Mouse (Mus musculus) kidney, postnatal 0 days (tissue): ENCODE results near the gene Cyb5r3. TPM values are rescaled to one million over a fixed set of nuclear protein-coding genes. Genes with fewer than 3 reads are reported as not detected.

Experiments used
- ATAC-seq: fragments of 200-750 bp; cut with Nextera tagmentation; replicated peaks from 2 replicates; pipeline ENCODE4 v1.8.0; 2017; ENCODE audit warnings: low read depth, moderate number of reproducible peaks, moderate TSS enrichment, moderate library complexity; ENCODE audit not compliant: low FRiP score
- DNase-seq: peaks from one replicate; pipeline ENCODE4 v3.0.0-alpha.2; 2016; ENCODE audit warnings: low spot score
- H3K27ac ChIP-seq: fragments of 300-500 bp; sonication (generic); 2 replicates; pipeline ENCODE4 v1.5.1; 2014; ENCODE audit warnings: mild to moderate bottlenecking
- H3K27me3 ChIP-seq: fragments of 300-500 bp; sonication (generic); 2 replicates; pipeline ENCODE4 v1.6.1; 2014; ENCODE audit warnings: low read length, mixed read lengths; ENCODE audit not compliant: insufficient read depth
- H3K36me3 ChIP-seq: fragments of 300-500 bp; sonication (generic); 2 replicates; pipeline ENCODE4 v1.6.1; 2014; ENCODE audit warnings: low read length, mixed read lengths; ENCODE audit not compliant: insufficient read depth
- H3K4me1 ChIP-seq: fragments of 300-500 bp; sonication (generic); replicated peaks from 2 replicates; pipeline ENCODE4 v1.6.1; 2014; ENCODE audit warnings: antibody characterized with exemption, low read length, mixed read lengths; ENCODE audit not compliant: insufficient read depth
- H3K4me2 ChIP-seq: fragments of 300-500 bp; sonication (generic); 2 replicates; pipeline ENCODE4 v1.6.1; 2014; ENCODE audit warnings: mild to moderate bottlenecking, low read length, moderate library complexity, mixed read lengths
- H3K4me3 ChIP-seq: fragments of 300-500 bp; sonication (generic); replicated peaks from 2 replicates; pipeline ENCODE4 v1.5.1; 2014; ENCODE audit warnings: low read depth, low read length
- H3K9ac ChIP-seq: fragments of 300-500 bp; sonication (generic); 2 replicates; pipeline ENCODE4 v1.6.1; 2014; ENCODE audit warnings: low read depth, low read length
- H3K9me3 ChIP-seq: fragments of 300-500 bp; sonication (generic); replicated peaks from 2 replicates; pipeline ENCODE4 v1.6.1; 2016; ENCODE audit warnings: low read length, inconsistent platforms, mixed read lengths
- CTCF ChIP-seq: IDR thresholded peaks from 2 replicates; pipeline ENCODE4 v1.5.1; 2016; ENCODE audit warnings: antibody characterized with exemption, low read depth, mild to moderate bottlenecking, moderate library complexity
- whole genome bisulfite sequencing: fragments of 180-500 bp; shearing (Covaris S2); extraction: QIAGEN DNeasy Blood & Tissue Kit; methylation state at CpG from one replicate; pipeline ENCODE4 v1.1.7; 2014; 5-methylcytosine and 5-hydroxymethylcytosine counted together
- polyA plus RNA-seq: library from polyadenylated mRNA; unstranded; fragments of >200 nt; fragmentation: Nextera tagmentation; extraction: Ambion mirVana; gene quantifications from 2 replicates; pipeline ENCODE4 v1.2.1, GENCODE M21; 2015

Gene Cyb5r3
- polyA plus RNA-seq, 1 experiment from 2014 or later = 90.9 TPM

DNA sequence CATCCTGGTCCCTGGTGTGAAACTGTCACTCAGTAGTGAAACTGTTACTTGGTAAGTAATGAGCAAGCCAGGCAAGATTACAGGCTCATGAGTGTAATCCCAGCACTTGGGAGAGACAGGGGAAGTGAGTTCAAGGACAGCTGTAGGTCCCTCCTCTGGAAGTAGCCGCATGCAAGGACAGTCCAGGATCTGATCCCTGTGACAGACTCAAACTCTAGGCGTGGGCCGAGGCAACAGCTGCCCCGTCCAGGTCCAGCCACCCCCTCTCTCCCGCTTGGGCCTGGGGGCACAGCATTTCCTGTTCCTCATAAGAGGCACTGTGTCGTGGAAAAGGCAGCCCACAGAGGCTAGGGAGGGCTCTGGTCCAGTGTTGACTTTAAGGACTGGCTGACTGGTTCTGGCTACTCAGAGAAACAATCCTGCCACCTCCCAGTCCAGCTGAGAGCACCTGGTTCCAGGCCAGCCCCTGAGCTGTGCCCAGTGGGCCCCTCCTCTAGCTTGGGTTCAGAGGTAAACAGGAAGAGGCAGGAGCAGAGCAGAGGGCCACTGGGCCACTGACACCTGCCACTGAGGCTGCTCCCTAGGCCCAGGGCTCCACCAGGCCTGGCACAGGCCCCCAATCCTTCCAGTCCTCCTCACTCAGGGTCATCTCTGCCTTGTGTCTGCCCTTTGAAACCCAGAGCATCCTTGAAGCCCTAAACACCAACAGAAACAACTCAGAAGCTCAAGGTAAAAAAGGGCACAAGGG lies 16.5 kb downstream of the Cyb5r3 start:
- Histone ChIP-seq H3K9ac (no peak overlapping the region), H3K36me3 (peaks cover 33% of the 10 kb centered on the region)
- DNase-seq = no peak

GRCm38 (mm10) chr15:83154309-83154708 lies 18.1 kb downstream of the Cyb5r3 start:
- H3K36me3 ChIP-seq = peaks cover 24% of the 10 kb centered on the region; the same call in 1 of the 2 replicates
- H3K27ac ChIP-seq = no peak overlapping the region
- H3K4me2 ChIP-seq = no peak overlapping the region
- DNase-seq = no peak
- ATAC-seq = no peak
- no peaks in the 10 kb centered on the region for H3K4me1 ChIP-seq
- H3K27me3 ChIP-seq = no peaks in the 10 kb centered on the region
- H3K9me3 ChIP-seq = no peaks in the 10 kb centered on the region
- no peak overlapping the region for H3K9ac ChIP-seq
- H3K4me3 ChIP-seq = no peak overlapping the region
- WGBS = 90% methylated on average over 7 of the region's 7 CpGs
- TF ChIP-seq CTCF = no peak

More for the DNA sequence above, 16.5 kb downstream of the Cyb5r3 start:
- H3K27ac ChIP-seq = no peak overlapping the region
- no peaks in the 10 kb centered on the region for H3K4me1 ChIP-seq
- no peaks in the 10 kb centered on the region for H3K9me3 ChIP-seq
- H3K27me3 ChIP-seq = no peaks in the 10 kb centered on the region
- no peak for ATAC-seq
- H3K4me3 ChIP-seq = no peak overlapping the region
- no peak for TF ChIP-seq CTCF
- H3K4me2 ChIP-seq = no peak overlapping the region
- WGBS = 64% methylated on average over 6 of the region's 6 CpGs

- Histone ChIP-seq H3K27ac (no peak overlapping the region), H3K4me3 (no peak overlapping the region)
- 76% methylated on average over 4 of the region's 4 CpGs for WGBS
Observed at GRCm38 (mm10) chr15:83150694-83151093, 21.7 kb downstream of the Cyb5r3 start.

GRCm38 (mm10) chr15:83150073-83150442 lies 22.3 kb downstream of the Cyb5r3 start:
- H3K4me3 ChIP-seq = peak overlapping the region; percentile 90; the same call in 1 of the 2 replicates
- peak overlapping the region; percentile 50 for H3K4me2 ChIP-seq
- H3K9me3 ChIP-seq = no peaks in the 10 kb centered on the region
- no peak for TF ChIP-seq CTCF
- ATAC-seq = no peak
- peak overlapping the region; percentile 83; the same call in 1 of the 2 replicates for H3K9ac ChIP-seq
- H3K36me3 ChIP-seq = peaks cover 16% of the 10 kb centered on the region; the same call in 1 of the 2 replicates
- WGBS = 29% methylated on average over 3 of the region's 3 CpGs
- no peak for DNase-seq
- H3K4me1 ChIP-seq = peaks cover 2% of the 10 kb centered on the region; the same call in 1 of the 2 replicates
- no peaks in the 10 kb centered on the region for H3K27me3 ChIP-seq
- H3K27ac ChIP-seq = peak overlapping the region; percentile 95

More at GRCm38 (mm10) chr15:83150694-83151093, 21.7 kb downstream of the Cyb5r3 start:
- H3K4me2 ChIP-seq = no peak overlapping the region
- TF ChIP-seq CTCF = no peak
- H3K4me1 ChIP-seq = peaks cover 2% of the 10 kb centered on the region; the same call in 1 of the 2 replicates
- DNase-seq = no peak
- H3K9ac ChIP-seq = no peak overlapping the region
- H3K9me3 ChIP-seq = no peaks in the 10 kb centered on the region
- peaks cover 16% of the 10 kb centered on the region; the same call in 1 of the 2 replicates for H3K36me3 ChIP-seq
- H3K27me3 ChIP-seq = no peaks in the 10 kb centered on the region
- ATAC-seq = no peak

GRCm38 (mm10) chr15:83149196-83150072 lies 23.0 kb downstream of the Cyb5r3 start, which contains the start of gene Poldip3:
TSS of gene Poldip3 (minus strand) at chr15:83149384.
- under 1% methylated on average over 56 of the region's 56 CpGs for WGBS
- peak within 1 kb of the TSS; percentile 83 for H3K9ac ChIP-seq
- H3K4me1 ChIP-seq = peaks cover 2% of the 10 kb centered on the region; the same call in 1 of the 2 replicates
- peak within 1 kb of the TSS; percentile 72 for H3K4me2 ChIP-seq
- H3K4me3 ChIP-seq = peak within 1 kb of the TSS; percentile 90
- peak; percentile 92 for ATAC-seq
- no peaks in the 10 kb centered on the region for H3K9me3 ChIP-seq
- peaks cover 16% of the 10 kb centered on the region; the same call in 1 of the 2 replicates for H3K36me3 ChIP-seq
- H3K27me3 ChIP-seq = no peaks in the 10 kb centered on the region
- TF ChIP-seq CTCF = no peak
- peak; percentile 99 for DNase-seq
- peak within 1 kb of the TSS; percentile 95 for H3K27ac ChIP-seq

GRCm38 (mm10) chr15:83148801-83149195 lies 23.6 kb downstream of the Cyb5r3 start:
- WGBS = 0% methylated on average over 34 of the region's 41 CpGs
- no peak for TF ChIP-seq CTCF

More at GRCm38 (mm10) chr15:83148801-83149195, 23.6 kb downstream of the Cyb5r3 start:
- peak; percentile 84 for DNase-seq
- Histone ChIP-seq H3K27me3 (no peaks in the 10 kb centered on the region), H3K27ac (peak overlapping the region; percentile 95), H3K4me3 (peak overlapping the region; percentile 90), H3K4me1 (peaks cover 2% of the 10 kb centered on the region; the same call in 1 of the 2 replicates), H3K9ac (peak overlapping the region; percentile 83), H3K4me2 (peak overlapping the region; percentile 72), H3K9me3 (no peaks in the 10 kb centered on the region), H3K36me3 (peaks cover 13% of the 10 kb centered on the region; the same call in 1 of the 2 replicates)
- peak; percentile 77 for ATAC-seq
